Comparison of ENCODE assay signal across 8 mouse cellular contexts in the genomic region with DNA sequence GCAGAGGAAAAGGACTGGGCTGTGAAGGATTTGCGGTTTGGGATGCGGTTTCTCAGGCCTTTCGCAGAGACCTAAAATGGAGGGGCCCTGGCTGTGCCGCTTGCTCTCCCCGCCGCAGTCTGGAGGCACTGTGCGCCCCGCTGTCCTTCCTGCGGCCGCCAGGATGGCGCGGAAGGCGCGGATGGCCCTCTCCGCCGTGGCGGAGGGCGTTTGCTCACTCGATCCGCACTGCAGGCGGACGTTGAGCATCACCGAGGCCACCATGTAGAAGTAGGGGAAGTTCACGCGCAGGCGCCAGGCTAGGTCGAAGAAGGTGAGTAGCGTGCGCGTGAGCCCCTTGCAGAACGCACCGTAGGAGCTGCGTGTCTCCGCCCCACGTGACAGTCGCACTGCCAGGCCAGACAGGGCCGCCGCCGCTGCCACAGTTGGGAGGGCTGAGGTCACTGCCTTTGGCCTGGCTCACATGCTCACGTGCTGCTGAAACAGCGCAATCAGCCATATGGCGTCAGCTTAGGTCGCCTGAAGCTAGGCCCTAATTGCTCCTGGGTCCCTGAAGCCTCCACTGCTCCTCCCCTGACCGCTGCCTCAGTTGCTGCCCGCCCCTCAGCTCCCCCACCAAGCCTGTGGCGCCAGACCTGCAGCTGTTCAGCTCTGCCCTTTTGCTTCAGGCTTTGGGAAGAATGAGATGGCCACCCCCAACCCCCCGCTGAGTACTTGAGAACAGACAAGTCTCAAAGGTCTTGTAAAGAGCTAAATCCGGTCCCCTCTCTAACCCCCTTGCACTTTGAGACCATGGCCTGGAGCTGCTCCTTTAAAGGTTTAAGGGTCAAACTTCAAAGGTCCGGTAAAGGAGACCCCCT. TPM values are rescaled to one million over a fixed set of nuclear protein-coding genes. Genes with fewer than 3 reads are reported as not detected.
DNase-seq lines count a peak whose midpoint lies in the region; ATAC-seq and TF ChIP-seq lines count a peak whose summit lies in the region.

No protein-coding gene starts in this region.

- 21% methylated on average over 49 of the region's 49 CpGs for WGBS in embryonic facial prominence, embryonic 15.5 days
- 23% methylated on average over 41 of the region's 49 CpGs for WGBS in heart, embryonic 14.5 days
- 24% methylated on average over 40 of the region's 49 CpGs for WGBS in kidney, embryonic 16.5 days
- 26% methylated on average over 44 of the region's 49 CpGs for WGBS in limb, embryonic 15.5 days
- 25% methylated on average over 43 of the region's 49 CpGs for WGBS in midbrain, postnatal 0 days

- H3K27me3 ChIP-seq in embryonic facial prominence, embryonic 15.5 days, result no peaks in the 10 kb centered on the region
- no peaks in the 10 kb centered on the region for H3K27me3 ChIP-seq in heart, embryonic 14.5 days (ENCODE audit: control insufficient read depth, insufficient read depth, low read length)
- no peaks in the 10 kb centered on the region for H3K27me3 ChIP-seq in kidney, embryonic 16.5 days (ENCODE audit: insufficient read depth, low read length)
- no peaks in the 10 kb centered on the region for H3K27me3 ChIP-seq in limb, embryonic 15.5 days
- no peaks in the 10 kb centered on the region for H3K27me3 ChIP-seq in midbrain, postnatal 0 days (ENCODE audit: insufficient read depth, low read length)

- H3K4me2 ChIP-seq in embryonic facial prominence, embryonic 15.5 days (replicated peaks), result peak overlapping the region; percentile 55
- H3K4me2 ChIP-seq in heart, embryonic 14.5 days (ENCODE audit: low read length), result peak overlapping the region; percentile 61
- H3K4me2 ChIP-seq in kidney, embryonic 16.5 days (replicated peaks; ENCODE audit: low read depth, low read length), result peak overlapping the region; percentile 54
- peak overlapping the region; percentile 52 for H3K4me2 ChIP-seq in limb, embryonic 15.5 days
- peak overlapping the region; percentile 41 for H3K4me2 ChIP-seq in midbrain, postnatal 0 days (ENCODE audit: low read depth, low read length, poor library complexity, severe bottlenecking)

- peak; percentile 57 to 69 for DNase-seq in adrenal gland, adult (ENCODE audit: inconsistent age in 2 of 2, low spot score in 1 of 2)
- DNase-seq in adrenal gland, postnatal 4 days (ENCODE audit: low spot score in 2 of 2), result no peak
- peak; percentile 39 for DNase-seq in midbrain, postnatal 0 days (ENCODE audit: low spot score)
- DNase-seq in spleen, postnatal 4 days (ENCODE audit: low spot score in 2 of 2), result no peak

- no peak for TF ChIP-seq CTCF in midbrain, postnatal 0 days (IDR thresholded peaks at IDR 0.05)

- H3K36me3 ChIP-seq in embryonic facial prominence, embryonic 15.5 days, result no peaks in the 10 kb centered on the region
- H3K36me3 ChIP-seq in heart, embryonic 14.5 days (ENCODE audit: control insufficient read depth, insufficient read depth, low read length), result no peaks in the 10 kb centered on the region
- H3K36me3 ChIP-seq in kidney, embryonic 16.5 days (ENCODE audit: insufficient read depth, low read length), result no peaks in the 10 kb centered on the region
- H3K36me3 ChIP-seq in limb, embryonic 15.5 days, result no peaks in the 10 kb centered on the region
- H3K36me3 ChIP-seq in midbrain, postnatal 0 days (ENCODE audit: insufficient read depth, low read length), result no peaks in the 10 kb centered on the region

- H3K4me1 ChIP-seq in embryonic facial prominence, embryonic 15.5 days, result no peaks in the 10 kb centered on the region
- peaks cover 0 to 4% of the 10 kb centered on the region in 2 experiments; a peak in 1 of 4 replicates for H3K4me1 ChIP-seq in heart, embryonic 14.5 days (ENCODE audit: control insufficient read depth in 2 of 2, insufficient read depth in 2 of 2, low read length in 2 of 2)
- no peaks in the 10 kb centered on the region for H3K4me1 ChIP-seq in kidney, embryonic 16.5 days (ENCODE audit: insufficient read depth, low read length)
- H3K4me1 ChIP-seq in limb, embryonic 15.5 days, result no peaks in the 10 kb centered on the region
- no peaks in the 10 kb centered on the region for H3K4me1 ChIP-seq in midbrain, postnatal 0 days (ENCODE audit: insufficient read depth, low read length)

- no peaks in the 10 kb centered on the region for H3K9me3 ChIP-seq in embryonic facial prominence, embryonic 15.5 days (replicated peaks)
- no peaks in the 10 kb centered on the region for H3K9me3 ChIP-seq in heart, embryonic 14.5 days (ENCODE audit: control insufficient read depth, low read length)
- H3K9me3 ChIP-seq in kidney, embryonic 16.5 days (ENCODE audit: low read length), result no peaks in the 10 kb centered on the region
- no peaks in the 10 kb centered on the region for H3K9me3 ChIP-seq in limb, embryonic 15.5 days
- no peaks in the 10 kb centered on the region for H3K9me3 ChIP-seq in midbrain, postnatal 0 days (ENCODE audit: low read length)

- H3K9ac ChIP-seq in embryonic facial prominence, embryonic 15.5 days, result no peak overlapping the region
- peak overlapping the region; percentile 60 for H3K9ac ChIP-seq in heart, embryonic 14.5 days (ENCODE audit: low read length)
- H3K9ac ChIP-seq in kidney, embryonic 16.5 days (replicated peaks; ENCODE audit: low read length), result peak overlapping the region; percentile 41; the same call in 1 of the 2 replicates
- H3K9ac ChIP-seq in limb, embryonic 15.5 days, result peak overlapping the region; percentile 26; the same call in 1 of the 2 replicates
- peak overlapping the region; percentile 44 for H3K9ac ChIP-seq in midbrain, postnatal 0 days (replicated peaks; ENCODE audit: low read length, poor library complexity, severe bottlenecking)

- ATAC-seq in embryonic facial prominence, embryonic 15.5 days (ENCODE audit: insufficient number of reproducible peaks, low FRiP score, low TSS enrichment, low read depth), result peak; percentile 60; the same call in 1 of the 2 replicates
- ATAC-seq in heart, embryonic 14.5 days (ENCODE audit: insufficient number of reproducible peaks, insufficient read depth, low FRiP score, low read depth), result no peak
- ATAC-seq in kidney, embryonic 16.5 days (ENCODE audit: low FRiP score, low TSS enrichment), result peak; percentile 74
- 0 out of 2 replicates have a peak, but pooled peaks have one; percentile 67 for ATAC-seq in limb, embryonic 15.5 days (ENCODE audit: insufficient number of reproducible peaks, low FRiP score, low TSS enrichment, low read depth)
- ATAC-seq in midbrain, postnatal 0 days (ENCODE audit: low FRiP score), result peak; percentile 93

- no peak overlapping the region for H3K27ac ChIP-seq in embryonic facial prominence, embryonic 15.5 days (replicated peaks)
- no peak overlapping the region for H3K27ac ChIP-seq in heart, embryonic 14.5 days (replicated peaks in 1 of 2; ENCODE audit: control insufficient read depth in 1 of 2, insufficient read depth in 1 of 2, low read depth in 2 of 2, low read length in 2 of 2)
- H3K27ac ChIP-seq in kidney, embryonic 16.5 days (ENCODE audit: low read length), result no peak overlapping the region
- H3K27ac ChIP-seq in limb, embryonic 15.5 days, result no peak overlapping the region
- no peak overlapping the region for H3K27ac ChIP-seq in midbrain, postnatal 0 days (ENCODE audit: low read depth, low read length)

- H3K4me3 ChIP-seq in embryonic facial prominence, embryonic 15.5 days (replicated peaks), result peak overlapping the region; percentile 33
- peak overlapping the region; percentile 27 to 33 for H3K4me3 ChIP-seq in heart, embryonic 14.5 days (ENCODE audit: control insufficient read depth in 1 of 2, insufficient read depth in 1 of 2, low read depth in 1 of 2, low read length in 2 of 2)
- peak overlapping the region; percentile 31 for H3K4me3 ChIP-seq in kidney, embryonic 16.5 days (ENCODE audit: low read length)
- peak overlapping the region; percentile 33 for H3K4me3 ChIP-seq in limb, embryonic 15.5 days
- H3K4me3 ChIP-seq in midbrain, postnatal 0 days (ENCODE audit: low read depth, low read length), result peak overlapping the region; percentile 30

RNA-seq across cellular contexts. Expression of a gene that starts 8.1 kb away (rescaled TPM):
- total RNA-seq in adrenal gland, postnatal 4 days (2021), result not detected
- polyA plus RNA-seq in embryonic facial prominence, embryonic 15.5 days (2015; fragmentation: Nextera tagmentation; extraction: Ambion mirVana), result 0.23 and 0.50 TPM in 2 replicates
- 0.42 and 0.59 TPM in 2 replicates for polyA plus RNA-seq in heart, embryonic 14.5 days (2014; fragmentation: Nextera tagmentation; extraction: Ambion mirVana)
- 1.0 and 1.3 TPM in 2 replicates for polyA plus RNA-seq in kidney, embryonic 16.5 days (2015; fragmentation: Nextera tagmentation; extraction: Ambion mirVana)
- 0.23 and 0.29 TPM in 2 replicates for polyA plus RNA-seq in limb, embryonic 15.5 days (2015; fragmentation: Nextera tagmentation; extraction: Ambion mirVana)
- total RNA-seq in midbrain, postnatal 0 days (2014; rRNA removed), result 0.38 TPM in 1 of 2 replicates, not detected in the other
- polyA plus RNA-seq in midbrain, postnatal 0 days (2015; fragmentation: Nextera tagmentation; extraction: Ambion mirVana), result 0.45 and 0.49 TPM in 2 replicates

RNA-seq across cellular contexts. Expression of a gene that starts 41.1 kb away (rescaled TPM):
- not detected for total RNA-seq in adrenal gland, postnatal 4 days (2021)
- polyA plus RNA-seq in embryonic facial prominence, embryonic 15.5 days (2015; fragmentation: Nextera tagmentation; extraction: Ambion mirVana), result not detected in 2 replicates
- not detected in 2 replicates for polyA plus RNA-seq in heart, embryonic 14.5 days (2014; fragmentation: Nextera tagmentation; extraction: Ambion mirVana)
- not detected in 2 replicates for polyA plus RNA-seq in kidney, embryonic 16.5 days (2015; fragmentation: Nextera tagmentation; extraction: Ambion mirVana)
- polyA plus RNA-seq in limb, embryonic 15.5 days (2015; fragmentation: Nextera tagmentation; extraction: Ambion mirVana), result not detected in 2 replicates
- total RNA-seq in midbrain, postnatal 0 days (2014; rRNA removed), result not detected in 2 replicates
- not detected in 2 replicates for polyA plus RNA-seq in midbrain, postnatal 0 days (2015; fragmentation: Nextera tagmentation; extraction: Ambion mirVana)

RNA-seq across cellular contexts. Expression of a gene that starts 46.3 kb away (rescaled TPM):
- 10 to 100 TPM; 93.5 to 96.4 TPM for total RNA-seq in adrenal gland, postnatal 4 days (2021)
- polyA plus RNA-seq in embryonic facial prominence, embryonic 15.5 days (2015; fragmentation: Nextera tagmentation; extraction: Ambion mirVana), result 58.7 and 62.4 TPM in 2 replicates
- 82.4 and 85.4 TPM in 2 replicates for polyA plus RNA-seq in heart, embryonic 14.5 days (2014; fragmentation: Nextera tagmentation; extraction: Ambion mirVana)
- polyA plus RNA-seq in kidney, embryonic 16.5 days (2015; fragmentation: Nextera tagmentation; extraction: Ambion mirVana), result 66.1 and 66.3 TPM in 2 replicates
- 58.4 and 67.8 TPM in 2 replicates for polyA plus RNA-seq in limb, embryonic 15.5 days (2015; fragmentation: Nextera tagmentation; extraction: Ambion mirVana)
- total RNA-seq in midbrain, postnatal 0 days (2014; rRNA removed), result 323 and 356 TPM in 2 replicates
- polyA plus RNA-seq in midbrain, postnatal 0 days (2015; fragmentation: Nextera tagmentation; extraction: Ambion mirVana), result 268 and 275 TPM in 2 replicates

RNA-seq across cellular contexts. Expression of a gene that starts 59.6 kb away (rescaled TPM):
- total RNA-seq in adrenal gland, postnatal 4 days (2021), result not detected
- not detected in 2 replicates for polyA plus RNA-seq in embryonic facial prominence, embryonic 15.5 days (2015; fragmentation: Nextera tagmentation; extraction: Ambion mirVana)
- polyA plus RNA-seq in heart, embryonic 14.5 days (2014; fragmentation: Nextera tagmentation; extraction: Ambion mirVana), result not detected in 2 replicates
- polyA plus RNA-seq in kidney, embryonic 16.5 days (2015; fragmentation: Nextera tagmentation; extraction: Ambion mirVana), result not detected in 2 replicates
- not detected in 2 replicates for polyA plus RNA-seq in limb, embryonic 15.5 days (2015; fragmentation: Nextera tagmentation; extraction: Ambion mirVana)
- not detected in 2 replicates for total RNA-seq in midbrain, postnatal 0 days (2014; rRNA removed)
- polyA plus RNA-seq in midbrain, postnatal 0 days (2015; fragmentation: Nextera tagmentation; extraction: Ambion mirVana), result not detected in 2 replicates

Comparison
In these comparisons a context has a peak if more than half of its experiments do, and no peak if none do; other contexts are left out.
1. DNase-seq: peak in adrenal gland, adult (2 of 2) and midbrain, postnatal 0 days (single experiment); none in adrenal gland, postnatal 4 days (0 of 2) and spleen, postnatal 4 days (0 of 2).
2. Peak in every context shown above with its lines, with median percentiles within 50 percentile points of each other: H3K4me2 ChIP-seq and H3K4me3 ChIP-seq.